Mouse (Mus musculus) kidney, adult 2 months (tissue): ENCODE results near the gene D5Ertd579e.

Experiments used
- CTCF ChIP-seq: fragments of 200-500 bp; conservative IDR thresholded peaks from 2 replicates; pipeline ENCODE4 v1.5.1; 2011; ENCODE audit warnings: low read depth, mild to moderate bottlenecking, control low read depth, low read length, moderate library complexity, mixed read lengths; ENCODE audit not compliant: insufficient read depth, insufficient read length
- POLR2A ChIP-seq: fragments of 200-500 bp; IDR thresholded peaks from one replicate; pipeline ENCODE4 v1.6.1; 2011; ENCODE audit warnings: low read depth, low read length, control low read depth

- TF ChIP-seq CTCF (no peak), POLR2A (no peak)
Observed at GRCm38 (mm10) chr5:36578982-36579381, 116.8 kb downstream of the D5Ertd579e start.
